Mouse (Mus musculus) spleen, adult 18-20 months (tissue): ENCODE measurements around the gene Scgn.
A peak's percentile ranks its signal among the peaks of the same experiment; 100 is the strongest.

ENCODE experiments used
- DNase-seq, 2 experiments: peaks; one replicate each; pipeline ENCODE4 v3.0.0; 2022; ENCODE audit warnings: mixed read lengths in 2 of 2

The Scgn gene

DNA sequence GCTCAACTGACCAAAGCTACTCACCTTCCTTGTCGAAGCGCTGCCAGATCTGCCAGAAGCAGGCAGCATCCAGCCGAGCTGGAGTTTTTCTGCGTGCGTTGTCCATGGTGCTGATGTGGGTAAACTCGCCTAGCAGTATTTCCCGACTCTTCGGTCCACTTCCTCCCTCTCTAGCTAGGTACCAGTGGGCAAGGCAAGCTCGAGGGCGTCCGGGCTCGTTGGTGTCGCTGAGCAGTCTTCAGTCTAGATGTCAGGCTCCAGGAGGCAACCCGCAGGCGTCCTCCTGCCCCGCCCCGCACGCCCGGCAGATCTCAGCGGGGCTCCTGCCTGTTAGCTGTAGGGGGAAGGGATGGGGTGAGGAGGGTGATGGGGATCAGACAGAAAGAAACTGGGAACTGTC, at the start of gene Scgn:
Gene Scgn (minus strand): TSS at position 287 of the 400 bp plus-strand sequence.
- peak in 1 of 2 experiments; percentile 9 for DNase-seq

GRCm38 (mm10) chr13:24040221-24040620, 49.2 kb upstream of the Scgn start:
- DNase-seq = no peak

DNA sequence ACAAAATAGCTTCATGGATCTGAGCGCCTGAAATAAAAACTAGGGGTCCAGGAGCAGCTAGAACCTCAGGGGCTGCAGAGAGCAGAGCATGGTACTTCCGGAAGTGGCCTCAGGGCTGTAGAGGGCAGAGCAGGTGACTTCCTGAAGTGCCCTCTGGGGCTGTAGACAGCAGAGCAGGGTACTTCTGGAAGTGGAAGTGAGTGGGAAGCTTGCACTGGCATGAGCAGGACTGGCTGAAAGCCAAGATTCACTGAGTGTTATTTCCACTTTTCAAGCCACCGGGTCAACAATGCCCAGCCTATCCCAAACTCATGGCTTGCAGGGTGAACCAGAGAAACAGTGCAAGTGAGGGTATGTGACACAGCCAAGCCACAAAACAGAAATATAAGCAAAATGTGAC, 46.5 kb upstream of the Scgn start:
- no peak for DNase-seq

DNA sequence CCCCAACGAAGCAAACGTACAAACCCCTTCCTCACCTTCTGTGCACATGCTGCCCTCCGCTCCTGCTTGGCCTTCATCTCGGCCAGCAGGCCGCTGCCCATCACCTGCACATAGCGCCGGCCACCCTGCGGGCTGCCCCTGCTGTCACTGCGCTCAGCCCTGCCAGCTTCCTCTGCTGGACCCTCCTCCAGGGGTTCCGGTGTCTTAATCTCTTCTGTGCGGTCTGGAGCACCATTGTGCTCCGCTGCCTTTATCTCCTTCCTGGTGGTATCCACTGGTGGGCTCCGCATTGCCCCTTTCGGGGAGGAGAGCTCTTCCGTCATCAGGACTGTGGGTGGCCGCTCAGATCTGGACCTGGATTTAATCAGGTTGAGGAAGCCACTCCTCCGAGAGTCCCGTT, 45.1 kb upstream of the Scgn start:
- no peak for DNase-seq

- DNase-seq = no peak
Observed at GRCm38 (mm10) chr13:24027191-24028170, 36.5 kb upstream of the Scgn start.

- no peak for DNase-seq
Observed at GRCm38 (mm10) chr13:24018515-24018914, 27.5 kb upstream of the Scgn start.

GRCm38 (mm10) chr13:24005528-24005927, 14.5 kb upstream of the Scgn start:
- DNase-seq = no peak

- no peak for DNase-seq
Observed at GRCm38 (mm10) chr13:24001797-24002196, 10.8 kb upstream of the Scgn start.

DNA sequence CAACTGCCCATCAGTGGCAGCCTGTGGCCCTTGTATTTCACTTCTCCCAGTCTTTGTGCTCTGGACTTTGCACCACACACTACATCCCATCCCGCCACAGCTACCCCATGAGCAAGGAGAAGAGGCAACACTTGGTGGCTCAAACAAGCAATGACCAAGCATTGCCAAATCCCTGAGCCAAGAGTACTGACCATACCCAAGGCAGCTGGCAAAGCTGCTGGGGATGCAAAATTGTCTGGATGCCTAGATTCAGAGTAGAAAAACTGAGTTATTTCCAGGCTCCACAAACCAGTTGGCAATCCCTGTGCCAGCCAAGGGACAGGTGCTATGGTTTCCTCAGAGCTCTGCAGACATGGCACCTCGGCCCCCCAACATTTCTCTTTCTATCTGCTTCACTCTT, 10.1 kb upstream of the Scgn start:
- DNase-seq = no peak

DNA sequence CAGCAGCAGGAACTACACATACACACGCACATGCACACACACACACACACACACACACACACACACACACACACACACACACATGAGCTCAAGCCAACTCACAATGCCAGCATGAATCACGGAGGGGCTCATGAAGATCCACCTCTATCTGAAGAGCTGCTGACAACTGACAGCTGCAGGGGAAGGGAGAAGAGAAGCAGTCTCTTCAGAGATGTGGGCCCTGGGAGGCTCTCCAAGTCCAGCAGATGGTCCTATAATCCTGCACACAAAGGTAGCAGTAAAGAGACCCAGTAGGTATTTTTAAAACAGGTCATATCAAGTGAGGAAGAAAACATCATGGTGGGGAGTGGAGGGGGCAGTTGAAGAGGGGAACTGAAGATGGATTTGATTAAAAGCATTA, 7.8 kb upstream of the Scgn start:
- no peak for DNase-seq

DNA sequence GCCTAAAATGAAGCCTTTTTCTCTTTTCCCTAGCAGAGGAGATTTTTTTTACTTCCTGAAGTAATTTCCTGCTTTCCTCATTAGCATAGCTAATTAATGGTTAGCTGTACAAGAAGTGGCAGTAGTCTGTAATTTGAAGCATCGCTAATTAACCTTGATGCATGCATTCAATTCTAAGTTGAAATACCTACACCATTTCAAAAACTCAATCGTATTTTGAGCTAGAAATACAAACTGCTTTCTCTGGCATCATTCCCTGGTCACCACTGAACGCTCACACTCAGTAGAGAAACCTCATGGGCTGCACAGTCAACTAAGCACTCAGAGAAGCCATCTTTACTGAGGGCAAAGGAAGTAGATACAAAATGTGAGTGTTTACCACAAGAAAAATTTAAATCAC, 3.7 kb upstream of the Scgn start:
- no peak for DNase-seq

DNA sequence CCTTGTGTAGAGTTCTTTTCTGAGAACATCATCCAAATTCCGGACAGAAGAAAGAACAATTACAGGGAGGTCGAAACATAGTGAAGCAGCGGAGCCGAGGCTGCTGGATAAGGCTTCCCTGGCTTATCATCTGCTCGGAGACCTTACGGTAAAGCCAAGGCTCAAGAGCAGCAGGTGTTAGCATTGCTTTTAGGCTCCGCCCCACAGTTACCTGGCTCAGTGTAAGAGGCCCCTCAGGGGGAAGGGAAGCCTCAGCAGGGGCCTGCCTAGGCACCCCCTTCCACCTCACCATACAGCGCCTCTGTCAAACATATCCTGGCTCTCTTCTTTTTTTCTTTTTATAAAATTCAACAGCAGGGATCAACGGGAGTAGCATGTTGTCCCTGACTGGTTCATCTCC, 3.0 kb upstream of the Scgn start:
- no peak for DNase-seq

DNA sequence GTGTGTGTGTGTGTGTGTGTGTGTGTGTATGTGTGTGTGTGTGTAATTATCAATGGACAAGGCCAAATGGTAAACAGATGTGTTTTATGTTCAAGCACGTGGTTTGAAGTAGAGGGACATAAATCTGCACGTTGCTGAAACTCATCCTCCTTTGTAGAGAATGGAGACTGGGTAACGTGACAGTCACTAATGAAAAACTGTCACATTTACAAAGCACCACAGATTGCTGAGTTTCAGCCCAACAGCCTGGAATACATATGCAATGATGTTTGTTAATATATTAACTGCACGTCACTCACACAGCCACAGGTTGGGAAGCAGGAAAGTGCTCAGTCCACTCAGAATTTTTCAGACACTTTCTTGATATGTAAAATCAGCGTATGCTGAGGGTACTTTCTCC, 563 bp downstream of the Scgn start:
- no peak for DNase-seq

- DNase-seq = no peak
Observed at GRCm38 (mm10) chr13:23985130-23985529, 5.9 kb downstream of the Scgn start.

GRCm38 (mm10) chr13:23972271-23972670, 18.7 kb downstream of the Scgn start:
- DNase-seq = no peak

DNA sequence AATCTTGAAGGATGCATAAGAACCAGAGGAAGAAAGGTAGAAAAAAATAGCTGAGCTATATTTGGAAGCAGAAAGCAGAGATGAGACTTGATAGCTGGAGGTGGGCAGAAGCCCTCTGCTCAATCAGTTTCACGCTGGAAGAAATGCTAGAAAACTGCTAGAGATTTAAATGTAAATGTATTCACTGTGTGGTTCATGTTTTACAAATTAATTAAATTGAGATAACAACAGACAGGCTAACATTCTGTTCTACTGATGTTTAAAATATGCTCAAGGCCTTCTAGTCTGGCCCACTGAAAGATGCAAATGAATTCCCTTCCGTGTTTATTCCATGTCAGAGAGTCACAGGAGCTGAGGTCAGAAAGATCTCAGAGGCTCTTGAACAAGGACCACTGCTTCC, 19.1 kb downstream of the Scgn start:
- DNase-seq = no peak

- no peak for DNase-seq
Observed at GRCm38 (mm10) chr13:23964909-23965308, 26.1 kb downstream of the Scgn start.

- DNase-seq = no peak
Observed at GRCm38 (mm10) chr13:23959776-23960175, 31.2 kb downstream of the Scgn start.

GRCm38 (mm10) chr13:23950928-23951327, 40.1 kb downstream of the Scgn start:
- peak; percentile 15 to 40 for DNase-seq

- DNase-seq = no peak
Observed at GRCm38 (mm10) chr13:23949484-23950246, 41.3 kb downstream of the Scgn start.

GRCm38 (mm10) chr13:23946254-23946653, 44.8 kb downstream of the Scgn start:
- no peak for DNase-seq

DNA sequence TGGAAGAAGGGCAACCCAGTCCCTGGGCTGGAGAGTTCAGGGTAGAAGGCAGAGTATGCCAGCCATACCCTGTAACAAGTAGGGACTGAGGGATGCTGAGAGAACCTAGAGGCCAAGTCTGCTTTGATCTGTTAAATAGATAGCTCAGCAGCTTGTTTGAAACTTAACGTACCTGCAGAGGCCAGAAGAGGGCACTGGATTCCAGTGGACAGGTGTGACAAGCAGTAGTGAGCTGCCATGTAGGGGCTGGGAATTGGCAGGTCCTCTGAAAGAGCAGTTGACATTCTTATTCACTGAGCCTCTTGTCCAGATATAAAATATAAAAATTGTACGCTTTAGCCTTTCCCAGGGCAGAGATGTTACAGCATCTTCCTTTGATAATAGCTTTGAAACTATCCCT, 48.2 kb downstream of the Scgn start:
- DNase-seq = no peak

DNA sequence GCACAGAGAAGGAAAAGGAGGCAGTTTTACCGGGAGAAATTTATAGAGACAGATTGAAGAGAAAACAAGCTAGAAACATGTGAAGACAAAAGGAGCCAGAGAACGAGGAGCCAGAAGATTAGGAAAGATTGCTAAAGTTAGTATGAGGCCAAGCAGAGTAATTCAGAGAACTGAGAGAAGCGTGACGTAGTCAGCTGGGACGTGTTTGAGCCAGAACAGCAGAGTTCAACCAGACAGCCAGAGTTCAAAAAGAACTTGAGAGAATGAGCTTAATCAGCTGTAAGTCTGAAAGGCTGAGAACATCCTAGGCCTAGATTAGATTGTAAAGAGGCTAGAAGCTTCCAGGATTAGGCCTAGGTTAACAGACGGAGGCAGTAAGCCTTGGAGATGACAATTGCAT, 50.7 kb downstream of the Scgn start:
- no peak for DNase-seq

- DNase-seq = no peak
Observed at GRCm38 (mm10) chr13:23938699-23939098, 52.3 kb downstream of the Scgn start.
